Mouse (Mus musculus) heart, postnatal 10 days (tissue): ENCODE data around the gene Smu1. TPM values are rescaled to one million over a fixed set of nuclear protein-coding genes. Genes with fewer than 3 reads are reported as not detected.

Source experiments
- DNase-seq, 2 experiments: peaks; one replicate each; pipeline ENCODE4 v3.0.0; 2021
- intact Hi-C: fragments of 180-260 bp; cut with DNase I; formaldehyde crosslinking; loops from one replicate; pipeline ENCODE4 v1.15.1; 2025
- total RNA-seq, 2 experiments: library from RNA; stranded (reverse); gene quantifications; 2 replicates each; pipeline ENCODE4 v1.2.3; 2021

Gene Smu1
- total RNA-seq, 2 experiments from 2014 or later: 38.7 to 40.8 TPM

- DNase-seq: peak; percentile 88 to 91
- intact Hi-C loops: loop anchor here (1.0 to 10.0 kb wide), 2 partner anchors 132 to 340 kb away; no protein-coding TSS in a partner anchor
These were observed 16.8 kb upstream of the Smu1 start for GRCm38 (mm10) chr4:40774279-40775259.

GRCm38 (mm10) chr4:40759876-40760275 lies 2.2 kb upstream of the Smu1 start:
- intact Hi-C loops: no loop called here
- no peak for DNase-seq

- DNase-seq: no peak
- intact Hi-C loops: no loop called here
These were observed 455 bp downstream of the Smu1 start for GRCm38 (mm10) chr4:40757157-40757779.

GRCm38 (mm10) chr4:40735351-40735750 lies 22.4 kb downstream of the Smu1 start:
- DNase-seq: no peak
- intact Hi-C loops: no loop called here

- DNase-seq: no peak
- intact Hi-C loops: no loop called here
These were observed 26.5 kb downstream of the Smu1 start for GRCm38 (mm10) chr4:40731262-40731661.

- intact Hi-C loops: no loop called here
- no peak for DNase-seq
These were observed 30.5 kb downstream of the Smu1 start for GRCm38 (mm10) chr4:40727247-40727646.

GRCm38 (mm10) chr4:40725554-40725953 lies 32.2 kb downstream of the Smu1 start:
- no peak for DNase-seq
- intact Hi-C loops: no loop called here

- intact Hi-C loops: no loop called here
- DNase-seq: no peak
These were observed 32.6 kb downstream of the Smu1 start for GRCm38 (mm10) chr4:40725141-40725540.

- DNase-seq: peak; percentile 82 to 84
- intact Hi-C loops: loop anchor here (1.0 kb wide), 1 partner anchor 19 kb away; no protein-coding TSS in a partner anchor
These were observed 34.8 kb downstream of the Smu1 start for GRCm38 (mm10) chr4:40722687-40723460.

GRCm38 (mm10) chr4:40722011-40722666 lies 35.6 kb downstream of the Smu1 start, which contains the start of gene Dnaja1:
Gene Dnaja1 (plus strand): TSS chr4:40722150.
- intact Hi-C loops: loop anchor here (1.0 kb wide), 1 partner anchor 18 kb away; no protein-coding TSS in a partner anchor

GRCm38 (mm10) chr4:40720910-40721309 lies 36.8 kb downstream of the Smu1 start:
- no peak for DNase-seq
- intact Hi-C loops: no loop called here

More at GRCm38 (mm10) chr4:40722011-40722666, 35.6 kb downstream of the Smu1 start, which contains the start of gene Dnaja1:
- DNase-seq: peak; percentile 98

- no peak for DNase-seq
- intact Hi-C loops: no loop called here
These were observed 40.6 kb downstream of the Smu1 start for GRCm38 (mm10) chr4:40717141-40717540.

- intact Hi-C loops: loop anchor here (1.0 kb wide), 1 partner anchor 19 kb away; the partner anchor contains the start of gene Dnaja1
- peak; percentile 11 to 20 for DNase-seq
These were observed 53.9 kb downstream of the Smu1 start for GRCm38 (mm10) chr4:40703710-40704275.

- peak; percentile 98 for DNase-seq
- intact Hi-C loops: no loop called here
These were observed 54.7 kb downstream of the Smu1 start, which contains the start of gene Aptx for GRCm38 (mm10) chr4:40702797-40703709. Gene Aptx (minus strand): TSS chr4:40703194.

- intact Hi-C loops: no loop called here
- DNase-seq: no peak
These were observed 55.9 kb downstream of the Smu1 start for GRCm38 (mm10) chr4:40701796-40702195.

GRCm38 (mm10) chr4:40700216-40700615 lies 57.5 kb downstream of the Smu1 start:
- no peak for DNase-seq

GRCm38 (mm10) chr4:40697059-40697458 lies 60.7 kb downstream of the Smu1 start:
- DNase-seq: no peak
- intact Hi-C loops: no loop called here

More at GRCm38 (mm10) chr4:40700216-40700615, 57.5 kb downstream of the Smu1 start:
- intact Hi-C loops: no loop called here

GRCm38 (mm10) chr4:40691100-40691499 lies 66.6 kb downstream of the Smu1 start:
- no peak for DNase-seq
- intact Hi-C loops: no loop called here
